Mouse (Mus musculus) CD4-positive, CD25-positive, alpha-beta regulatory T cell, adult 4 months (primary cell): ENCODE measurements around the gene Tanc2. TPM values are rescaled to one million over a fixed set of nuclear protein-coding genes. Genes with fewer than 3 reads are reported as not detected.

Source experiments
- ATAC-seq: one replicate; pipeline ENCODE4 v1.8.0; 2017
- polyA plus RNA-seq, 2 experiments: library from polyadenylated mRNA; unstranded; fragments of 100-300 nt; shearing (Covaris generic); gene quantifications; one replicate each; pipeline ENCODE4 v1.2.1; 2017

The Tanc2 gene
- polyA plus RNA-seq, result 1 to 10 TPM in 1 of 2 experiments, under 1 TPM in 1; 0.98 to 1.1 TPM

DNA sequence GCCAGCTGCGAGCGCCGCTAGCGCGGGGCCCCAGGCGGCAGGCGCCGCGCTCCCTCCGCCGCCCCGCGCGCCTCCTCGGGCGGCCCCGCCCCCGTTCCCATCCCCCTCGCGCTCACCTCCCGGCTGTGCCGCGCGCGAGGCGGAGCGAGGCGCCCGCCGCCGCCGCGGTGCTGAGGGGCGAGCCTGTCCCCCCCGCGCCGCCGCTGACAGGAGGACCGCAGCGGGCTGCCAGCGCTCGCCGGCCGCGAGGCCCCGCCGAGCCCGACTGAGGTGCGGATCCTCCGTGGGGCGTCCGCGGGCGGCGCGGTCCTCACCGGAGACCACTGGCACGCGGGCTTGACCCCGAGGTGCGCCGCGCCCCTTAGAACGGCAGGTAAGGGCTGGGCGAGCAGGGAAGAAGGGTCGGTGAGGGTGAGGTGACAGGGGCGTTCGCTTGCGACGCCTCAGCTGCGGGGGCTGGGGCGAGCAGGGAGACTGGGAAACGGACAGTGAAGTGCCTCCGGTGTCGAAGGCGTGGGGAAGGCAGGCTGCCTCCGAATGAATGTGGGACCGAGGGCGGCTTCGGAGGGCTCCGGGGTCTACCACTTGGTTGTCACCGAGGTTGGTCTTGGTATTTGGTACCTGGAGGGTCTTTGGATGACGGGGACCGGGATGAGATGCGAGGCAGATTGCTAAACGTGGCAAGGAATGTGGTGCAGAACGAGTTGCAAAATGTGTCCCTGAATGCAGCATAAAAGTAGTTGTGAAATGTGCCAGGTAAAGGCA is at the start of gene Tanc2:
Gene Tanc2 (plus strand): TSS at position 110 of the 765 bp plus-strand sequence.
- ATAC-seq, result peak; percentile 39

DNA sequence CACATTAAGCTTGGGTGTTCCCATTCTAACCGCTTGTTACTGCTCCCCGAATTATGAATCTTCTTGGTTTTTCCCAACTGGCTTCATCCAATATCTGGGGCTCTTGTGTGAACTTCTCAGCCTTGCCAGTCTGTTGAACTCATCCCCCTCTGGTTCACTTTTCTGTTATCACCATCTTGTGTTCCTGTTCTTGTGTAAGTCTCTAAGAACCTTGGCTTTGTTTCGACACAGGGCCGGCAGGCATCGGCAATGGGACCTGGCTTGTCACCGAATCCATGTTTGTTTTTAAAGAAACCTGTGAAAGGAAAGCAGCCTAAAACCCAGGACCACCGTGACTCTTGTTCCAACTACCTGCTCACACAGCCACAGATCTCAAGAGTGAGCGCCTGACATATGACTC is 49.0 kb upstream of the Tanc2 start:
- ATAC-seq, result no peak

DNA sequence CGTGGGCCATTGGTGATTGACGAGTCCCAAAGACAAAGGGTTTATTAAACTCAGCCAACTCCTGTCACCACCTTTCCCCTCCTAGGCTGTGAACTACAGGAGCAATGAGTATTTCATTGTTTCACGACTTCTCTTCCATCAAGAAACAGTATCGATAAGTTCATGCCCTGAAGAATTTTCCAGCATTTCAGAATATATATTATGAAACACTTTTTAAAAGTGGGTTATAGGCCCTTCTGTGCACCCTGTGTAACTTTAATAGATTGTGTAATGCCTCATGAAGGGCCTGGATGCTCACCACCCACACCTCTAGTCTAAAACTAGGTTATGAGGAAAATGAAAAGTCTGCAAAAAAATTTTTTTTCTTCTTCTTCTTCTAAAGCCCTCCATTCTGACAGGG is 48.4 kb upstream of the Tanc2 start:
- no peak for ATAC-seq

DNA sequence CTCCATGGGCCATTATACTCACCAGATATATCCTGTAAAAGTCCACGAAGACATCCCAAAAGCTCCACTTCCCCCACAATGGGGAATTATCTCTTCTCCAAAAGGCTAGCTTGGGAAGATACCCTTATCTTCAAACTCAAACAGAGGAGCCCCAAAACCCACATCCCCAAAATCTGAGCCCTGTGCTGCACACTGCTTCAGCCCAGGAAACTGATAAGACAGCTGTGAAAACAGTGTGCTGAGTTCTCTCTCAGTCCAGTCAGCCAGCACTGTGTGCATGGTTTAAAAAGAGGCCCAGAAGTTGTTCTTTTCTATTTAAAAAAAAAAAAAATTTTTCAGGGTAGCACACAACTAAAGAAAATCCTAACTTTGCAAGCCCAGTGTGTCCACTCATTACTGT is 47.7 kb upstream of the Tanc2 start:
- no peak for ATAC-seq

DNA sequence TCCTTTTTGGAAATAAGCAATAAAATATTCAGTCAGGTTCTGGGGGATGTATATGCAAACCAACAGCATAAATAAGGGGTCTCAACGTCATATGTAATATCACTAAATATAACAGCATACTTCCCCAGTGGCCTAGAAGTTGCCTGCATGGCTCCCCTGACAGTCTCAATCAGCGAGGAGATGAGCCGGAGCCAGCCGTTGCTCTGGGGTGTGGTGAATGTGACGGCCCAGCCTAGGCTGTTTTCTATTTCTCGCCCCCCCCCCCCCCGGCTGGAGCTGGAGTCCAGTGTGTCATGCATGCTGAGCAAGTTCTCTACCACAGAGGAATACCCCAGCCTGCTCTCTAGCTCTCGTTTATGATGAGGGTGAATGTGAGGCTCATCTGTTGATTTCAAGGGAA is 44.0 kb upstream of the Tanc2 start:
- ATAC-seq, result no peak

DNA sequence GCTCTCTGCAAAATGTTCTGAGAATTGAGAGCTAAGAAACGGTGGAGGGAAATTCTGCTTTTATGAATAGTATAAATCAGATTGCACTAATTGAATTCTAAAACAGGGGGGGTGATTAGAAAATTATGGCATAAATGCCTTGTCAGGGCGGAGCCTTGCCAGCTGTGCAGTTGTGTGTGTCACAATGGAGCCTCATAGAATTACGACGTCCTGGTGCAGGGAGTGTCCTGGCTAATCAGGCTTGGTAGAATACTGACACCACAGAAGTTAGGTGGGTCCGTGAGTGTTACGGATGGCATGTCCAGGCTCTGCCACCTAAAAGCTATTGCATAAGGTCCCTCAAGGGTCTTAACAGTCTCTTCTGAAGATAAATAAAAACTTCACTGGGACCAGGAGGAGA is 43.4 kb upstream of the Tanc2 start:
- no peak for ATAC-seq

DNA sequence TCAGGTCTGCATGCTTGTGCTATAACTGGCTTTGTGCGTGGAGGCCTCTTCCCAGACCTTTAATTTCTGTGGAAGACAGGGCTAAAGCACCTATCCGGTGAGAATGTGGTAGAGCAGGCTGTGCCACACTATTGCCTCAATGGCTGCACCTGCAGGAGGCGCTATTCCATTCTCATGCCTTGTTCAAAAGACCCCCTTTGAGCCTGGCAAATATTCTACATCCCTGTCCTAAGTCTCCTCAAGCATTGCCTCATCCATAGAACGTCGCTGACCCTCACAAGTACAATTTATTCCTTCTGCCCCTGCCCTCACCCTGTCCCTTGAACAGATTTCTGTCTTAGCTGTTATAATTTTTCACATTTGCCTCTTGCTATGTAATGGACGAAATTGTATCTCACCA is 41.4 kb upstream of the Tanc2 start:
- no peak for ATAC-seq

DNA sequence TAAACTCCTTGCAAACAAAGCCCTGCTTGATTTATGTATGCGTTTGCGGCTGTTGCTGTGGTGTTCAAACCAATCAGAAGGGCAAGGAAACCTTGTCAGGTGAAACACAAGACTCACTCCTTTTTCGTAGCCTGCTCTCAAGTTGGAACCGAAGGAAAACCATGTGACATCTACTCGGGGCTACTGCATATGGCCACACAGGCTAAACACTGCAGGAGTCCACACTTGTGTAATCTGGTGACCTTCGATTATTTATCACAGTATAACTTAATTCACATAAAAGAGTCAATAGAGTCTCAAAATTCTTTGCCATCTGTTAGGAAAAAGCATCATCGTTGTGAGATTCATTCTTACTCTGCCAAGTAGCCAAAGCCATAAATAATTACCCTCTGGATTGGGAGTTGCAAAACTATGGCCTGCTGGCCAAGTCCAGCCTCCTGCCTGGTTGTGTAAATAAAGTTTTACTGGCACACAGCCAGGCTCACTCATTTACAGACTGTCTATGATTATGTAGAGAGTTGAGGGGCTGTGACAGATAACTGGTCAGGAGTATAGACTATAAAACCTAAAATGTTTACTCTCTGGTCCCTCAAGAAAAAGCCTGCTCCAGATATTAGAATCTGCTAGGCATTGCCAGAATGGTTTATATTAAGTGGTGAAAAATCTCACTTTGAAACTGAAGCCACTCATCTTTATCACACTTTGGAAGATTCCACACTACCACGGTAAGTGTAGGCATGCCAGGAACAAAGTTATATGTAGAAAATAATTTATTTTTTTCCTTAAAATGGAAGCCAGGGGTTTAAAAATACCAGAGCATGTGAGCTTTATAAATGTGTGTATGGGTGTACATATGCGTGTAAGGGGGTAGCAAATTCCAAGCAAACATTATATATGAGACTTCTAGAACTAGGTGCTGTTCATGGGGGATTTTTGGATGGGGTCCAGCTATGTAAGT is 40.3 kb upstream of the Tanc2 start:
- no peak for ATAC-seq

DNA sequence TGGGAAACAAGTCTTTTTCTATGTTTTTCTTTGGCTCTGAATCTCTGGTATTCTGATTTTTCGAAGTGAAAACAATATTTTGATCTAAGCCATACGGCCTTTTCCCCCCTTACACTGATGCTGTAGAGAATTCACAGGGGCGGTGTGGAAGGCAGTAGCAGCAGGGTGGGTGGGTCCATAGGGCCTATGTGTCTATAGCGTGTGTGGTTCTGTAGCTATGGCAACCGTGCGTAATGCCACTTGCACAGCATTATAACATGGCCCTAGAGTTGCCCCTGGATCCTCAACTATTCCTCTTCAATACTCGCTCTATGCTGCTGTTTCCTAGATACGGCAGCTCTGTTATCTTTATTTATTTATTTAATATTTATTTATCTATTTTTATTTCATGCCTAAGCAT is 32.5 kb upstream of the Tanc2 start:
- no peak for ATAC-seq

DNA sequence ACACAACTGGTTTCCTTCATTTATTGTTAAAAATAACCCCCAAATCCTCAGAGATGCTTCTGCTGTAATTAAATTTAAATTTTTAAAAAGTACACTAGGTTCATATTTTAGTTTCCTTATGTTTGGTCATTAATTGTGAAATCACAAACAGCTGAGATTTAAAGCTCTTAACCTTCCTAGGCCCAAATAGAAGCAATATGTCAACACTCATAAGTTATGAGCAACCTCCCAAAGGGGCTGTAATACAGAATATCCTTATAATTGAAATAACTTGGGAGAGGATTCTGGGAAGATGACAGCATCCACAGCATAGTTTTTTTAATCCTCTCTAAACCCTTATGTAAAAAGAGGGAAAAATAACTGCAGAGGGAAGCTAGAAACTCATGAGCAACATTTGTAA is 31.7 kb upstream of the Tanc2 start:
- ATAC-seq, result no peak

DNA sequence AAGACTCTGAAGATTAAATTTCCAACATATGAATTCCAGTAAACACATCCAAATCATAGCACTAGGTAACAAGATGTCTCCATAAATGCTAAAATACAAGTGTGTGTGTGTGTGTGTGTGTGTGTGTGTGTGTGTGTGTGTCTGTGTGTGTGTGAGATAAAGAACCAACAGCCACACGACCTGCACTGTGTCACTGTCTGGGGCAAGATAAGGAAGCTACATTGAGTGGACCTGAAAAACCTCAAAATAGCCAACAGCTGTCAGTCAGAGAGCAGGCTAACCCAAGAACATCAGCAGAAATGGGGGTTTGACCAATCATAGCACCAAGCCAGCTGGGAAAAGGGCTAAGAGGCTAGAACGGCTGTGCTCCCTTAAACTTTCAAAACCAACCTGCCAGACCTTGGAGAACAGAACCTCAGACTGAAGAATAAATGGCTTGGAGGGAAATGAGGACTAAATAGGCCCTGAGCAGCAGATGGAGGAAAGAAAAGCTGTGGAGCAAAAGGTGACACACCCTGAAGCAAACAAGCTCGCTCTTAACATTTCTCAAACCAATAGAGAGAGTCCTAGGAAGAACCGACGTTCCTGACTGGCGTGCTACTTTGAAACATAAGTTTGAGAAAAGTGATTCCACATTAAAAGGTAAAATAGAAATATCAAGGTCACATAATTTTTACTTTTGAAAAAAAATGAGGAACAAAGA is 30.8 kb upstream of the Tanc2 start:
- no peak for ATAC-seq

DNA sequence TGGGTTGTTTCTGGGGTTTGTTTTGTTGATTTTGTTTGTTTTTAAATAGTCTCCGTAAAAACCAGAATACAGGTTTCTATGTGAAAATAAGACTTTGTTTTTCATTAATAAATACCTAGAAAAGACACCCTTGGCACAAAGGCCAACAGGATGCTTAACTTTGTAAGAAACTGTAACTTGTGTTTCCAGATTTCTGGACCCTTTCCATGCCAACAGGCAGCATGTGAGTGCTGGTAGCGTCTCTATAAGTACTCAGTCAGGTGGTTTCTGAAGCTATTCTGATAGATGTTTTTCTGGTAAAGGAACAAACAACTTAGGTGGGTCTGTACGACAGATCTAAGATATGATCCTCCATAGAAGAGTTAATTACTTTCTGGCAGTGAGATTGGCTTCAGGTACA is 26.2 kb upstream of the Tanc2 start:
- ATAC-seq, result no peak

DNA sequence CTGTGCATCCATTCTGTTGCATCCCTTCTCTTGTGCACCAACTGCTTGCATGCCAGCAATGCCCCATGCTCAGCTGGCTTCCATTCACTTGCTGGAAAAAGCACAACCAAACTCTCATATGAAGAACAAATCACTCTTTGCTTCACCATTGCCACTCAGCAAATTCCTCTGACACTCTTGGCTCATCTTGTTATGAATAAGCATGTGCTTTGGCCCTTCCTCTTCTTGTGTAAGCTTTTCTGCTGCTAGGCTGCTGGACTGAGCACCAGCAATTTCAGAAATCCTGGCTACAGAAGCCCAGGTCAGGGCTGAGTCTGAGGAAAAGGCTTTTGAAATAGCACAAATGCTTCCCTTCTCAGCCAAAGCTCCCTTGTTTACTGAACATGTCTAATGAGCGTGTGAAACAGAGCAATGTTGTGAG is 22.6 kb upstream of the Tanc2 start:
- ATAC-seq, result no peak

DNA sequence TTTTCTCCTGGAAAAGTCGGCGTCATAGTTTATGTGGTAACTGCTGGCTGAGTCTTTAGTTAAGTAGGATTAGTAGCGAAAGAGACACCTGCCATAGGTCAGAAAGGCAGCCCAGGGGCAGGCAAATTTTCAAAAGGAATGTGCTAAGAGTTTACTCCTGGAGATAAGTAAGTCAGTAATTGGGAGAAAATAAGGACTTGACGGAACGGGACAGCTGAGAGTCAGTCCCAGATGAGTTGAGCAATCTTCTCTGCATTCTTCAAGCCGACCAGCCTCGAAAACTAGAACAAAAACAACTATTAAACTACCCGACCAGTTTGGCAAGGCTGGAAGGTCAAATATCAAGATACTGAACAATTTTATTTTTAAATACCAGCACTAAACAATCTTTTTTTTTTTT is 17.8 kb upstream of the Tanc2 start:
- ATAC-seq, result no peak

DNA sequence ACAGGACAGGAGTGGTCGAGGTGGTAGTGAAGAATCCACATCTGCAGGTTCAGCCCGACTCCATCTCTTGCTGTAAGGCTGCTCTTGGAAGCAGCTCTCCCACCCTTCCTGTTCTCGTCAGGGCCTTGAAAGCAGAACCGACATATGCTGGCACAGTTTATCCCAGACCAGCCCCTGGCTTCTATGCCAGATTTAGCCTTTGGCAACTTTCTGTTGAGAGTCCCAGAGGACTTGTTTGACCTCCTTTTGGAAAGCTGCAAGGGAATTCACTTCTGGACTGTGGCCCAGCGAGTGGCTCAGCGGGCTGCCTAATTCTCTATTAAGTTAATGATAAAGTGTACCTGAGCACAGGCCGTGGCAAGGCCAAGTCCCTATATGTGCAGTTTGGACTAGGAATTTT is 15.5 kb upstream of the Tanc2 start:
- no peak for ATAC-seq

DNA sequence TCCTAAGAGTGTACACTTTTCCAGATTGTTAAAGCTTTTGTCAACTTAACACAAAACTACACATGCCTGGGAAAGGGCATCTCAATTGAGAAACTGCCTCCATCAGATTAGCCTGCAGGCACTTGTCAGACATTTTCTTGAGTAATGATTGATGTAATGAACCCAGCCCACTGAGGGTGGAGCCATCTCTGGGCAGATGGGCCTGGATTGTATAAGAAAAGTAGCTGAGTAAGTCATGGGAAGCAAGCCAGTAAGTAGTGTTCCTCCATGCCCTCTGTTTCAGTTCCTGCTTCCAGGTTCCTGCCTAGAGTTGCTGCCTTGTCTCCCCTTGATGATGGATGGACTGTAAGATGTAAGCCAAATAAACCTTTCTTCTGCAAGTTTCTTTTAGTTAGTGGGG is 12.6 kb upstream of the Tanc2 start:
- ATAC-seq, result no peak

DNA sequence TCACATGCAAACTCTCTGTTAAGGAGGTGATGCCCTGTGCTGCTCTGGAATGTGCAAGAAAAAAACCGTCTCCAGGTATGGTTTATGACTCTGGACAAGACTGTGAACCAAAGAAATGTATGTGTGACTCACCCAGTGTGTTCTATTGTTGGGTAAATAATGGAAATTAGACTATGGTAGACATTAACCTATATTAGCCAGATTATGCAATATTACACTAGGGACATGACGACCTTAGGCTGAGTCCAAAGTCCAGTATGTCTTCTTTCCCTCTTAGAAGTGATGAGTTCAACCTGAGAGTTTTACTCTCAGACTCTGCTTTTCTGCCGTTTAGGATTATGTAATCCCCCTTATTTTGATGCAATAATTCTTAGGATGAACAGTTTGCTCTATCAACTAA is 7.8 kb upstream of the Tanc2 start:
- no peak for ATAC-seq

DNA sequence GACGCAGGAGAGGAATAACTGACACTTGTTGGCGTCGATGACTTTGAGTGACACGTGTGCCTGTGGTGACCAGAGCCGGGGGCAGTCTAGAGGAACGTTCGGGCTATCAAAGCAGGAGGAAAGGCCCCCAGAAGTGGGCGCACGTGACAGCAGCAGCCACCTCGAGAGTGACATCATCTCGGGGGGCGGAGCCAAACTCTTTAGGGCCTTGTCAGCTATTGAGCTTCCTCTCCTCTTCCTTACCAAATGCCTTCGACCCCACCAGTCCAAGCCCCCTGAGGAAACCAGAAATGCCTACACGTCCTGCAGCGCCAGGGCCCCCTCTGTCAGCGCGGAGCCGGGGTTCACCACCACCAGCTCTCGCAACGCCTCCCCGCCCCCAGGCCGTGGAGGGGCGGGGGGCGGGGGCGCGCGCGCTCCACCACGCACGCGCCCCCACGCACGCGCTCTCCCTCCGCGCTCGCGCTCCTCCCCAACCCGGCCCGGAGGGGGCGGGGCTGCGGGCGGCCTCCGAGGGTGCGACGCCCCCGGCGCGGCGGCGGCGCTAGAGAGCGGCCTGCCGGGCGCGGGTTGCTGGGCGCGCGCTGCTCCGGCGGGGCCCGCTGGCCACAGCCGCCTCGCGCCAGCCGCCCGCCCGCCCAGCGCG is 432 bp upstream of the Tanc2 start:
- peak; percentile 78 for ATAC-seq

DNA sequence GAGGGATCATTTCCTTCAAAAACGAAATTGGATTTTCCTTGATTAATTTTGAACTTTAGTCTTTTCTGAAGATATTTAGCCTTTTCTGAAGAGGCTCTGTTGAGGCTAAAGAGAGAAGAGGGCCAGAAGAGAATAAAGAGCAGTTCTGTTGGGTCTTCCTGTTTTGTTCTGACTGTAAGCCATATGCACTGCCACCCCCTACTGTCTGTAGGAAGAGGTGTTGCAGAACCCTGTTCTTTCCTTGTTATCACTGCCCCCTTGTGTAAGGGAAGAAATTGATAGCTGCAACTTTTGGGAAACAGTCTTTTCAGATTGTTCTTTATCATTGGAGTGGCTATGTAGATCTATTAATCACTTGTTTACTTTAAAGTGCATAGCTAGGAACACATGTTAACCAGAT is 2.1 kb downstream of the Tanc2 start:
- ATAC-seq, result peak; percentile 53

DNA sequence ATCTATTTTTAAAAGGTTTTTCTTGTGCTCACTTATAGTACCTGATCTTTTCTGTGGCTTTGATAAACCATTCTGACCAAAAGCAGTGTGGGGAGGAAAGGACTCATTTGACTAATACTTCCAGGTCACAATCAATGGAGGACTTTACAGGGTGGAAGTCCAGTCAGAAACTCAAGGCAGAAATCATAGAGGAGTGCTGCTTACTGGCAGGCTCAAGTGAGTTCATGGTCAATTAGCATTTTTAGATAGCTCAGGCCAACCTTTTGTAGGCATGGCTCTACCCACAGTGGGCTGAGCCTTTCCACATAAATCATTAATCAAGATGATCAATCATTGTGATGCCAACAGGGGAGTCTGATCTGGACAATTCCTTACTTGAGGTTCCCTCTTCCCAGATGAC is 12.4 kb downstream of the Tanc2 start:
- no peak for ATAC-seq

DNA sequence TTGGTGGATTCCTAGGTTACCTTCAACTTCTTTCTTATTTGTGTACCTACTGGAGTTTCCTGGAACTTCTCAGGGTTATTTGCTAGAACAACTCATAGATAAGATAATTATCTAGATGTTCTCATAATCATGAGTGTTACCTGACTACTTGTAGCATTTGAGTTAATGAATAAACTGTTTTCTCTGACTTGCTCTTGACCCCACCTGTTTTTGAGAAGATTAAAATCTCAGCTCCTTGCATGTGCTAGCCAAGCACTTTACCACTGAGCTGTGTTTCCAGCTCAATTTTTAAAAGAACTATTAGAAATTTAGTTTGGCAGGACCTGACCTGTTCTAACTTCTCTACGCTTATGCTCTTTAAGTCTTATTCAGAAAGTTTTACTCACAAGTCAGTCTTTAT is 36.4 kb downstream of the Tanc2 start:
- no peak for ATAC-seq

DNA sequence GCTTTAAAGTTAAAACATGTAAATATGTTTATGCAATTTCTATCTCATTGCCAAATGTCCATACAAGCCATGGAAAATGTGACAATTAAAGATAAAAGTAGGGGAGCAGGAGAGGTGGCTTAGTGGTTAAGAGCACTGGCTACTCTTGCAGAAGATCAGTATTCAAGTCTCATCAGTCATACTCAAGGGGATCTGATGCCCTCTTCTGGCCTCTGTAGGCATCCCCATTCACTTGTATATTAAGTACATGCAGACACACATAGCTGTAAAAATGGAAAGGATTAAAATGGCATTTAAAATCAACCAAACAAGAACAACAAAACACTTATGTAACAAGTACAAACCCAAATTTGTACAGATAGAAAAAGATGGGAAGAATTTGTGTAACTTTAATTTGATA is 54.2 kb downstream of the Tanc2 start:
- ATAC-seq, result no peak

DNA sequence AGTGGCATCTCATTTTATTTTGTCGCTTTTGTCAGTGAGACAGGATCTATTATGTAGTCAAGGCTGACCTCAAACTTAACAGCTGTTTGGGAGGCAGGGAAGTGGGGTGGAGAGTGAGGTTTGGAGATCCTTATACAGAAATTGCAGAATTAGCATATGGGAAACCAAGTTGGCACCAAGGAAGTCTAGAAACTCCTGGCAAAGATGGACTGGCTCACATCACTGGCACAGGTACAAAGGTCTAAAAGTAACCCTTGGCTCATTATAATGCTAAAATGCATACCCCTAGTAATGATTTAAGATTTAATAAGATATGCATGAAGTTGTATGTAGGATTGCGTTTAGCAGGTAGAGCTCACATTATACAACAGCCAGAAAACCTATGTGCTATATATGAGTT is 58.2 kb downstream of the Tanc2 start:
- no peak for ATAC-seq
